Mouse (Mus musculus) CH12.LX (cell line): ENCODE results near the gene Steap3. TPM values are rescaled to one million over a fixed set of nuclear protein-coding genes. Genes with fewer than 3 reads are reported as not detected.

Source experiments
- DNase-seq: peaks from one replicate; pipeline ENCODE4 v3.0.0-alpha.2; 2013; ENCODE audit errors: extremely low read depth
- H3K27ac ChIP-seq: 2 replicates; pipeline ENCODE4 v1.5.1; 2012; ENCODE audit warnings: low read depth, mild to moderate bottlenecking, control low read depth, moderate library complexity; ENCODE audit not compliant: insufficient read depth
- H3K27me3 ChIP-seq: replicated peaks from 2 replicates; pipeline ENCODE3; 2012; ENCODE audit warnings: inconsistent platforms
- H3K36me3 ChIP-seq, 2 experiments: replicated peaks in 1 of 2; 2 replicates each; pipeline versions ENCODE3 to v1.6.1; 2012; ENCODE audit warnings: inconsistent platforms in 1 of 2, low read length in 1 of 2, mild to moderate bottlenecking in 1 of 2, mixed read lengths in 1 of 2, moderate library complexity in 1 of 2; ENCODE audit not compliant: control insufficient read depth in 1 of 2, insufficient read depth in 1 of 2
- H3K4me1 ChIP-seq, 2 experiments: 2 replicates each; pipeline ENCODE4 v1.6.1; 2012; ENCODE audit warnings: inconsistent platforms in 1 of 2, moderate library complexity in 1 of 2; ENCODE audit not compliant: insufficient read depth in 2 of 2, control insufficient read depth in 1 of 2
- H3K4me2 ChIP-seq: 2 replicates; pipeline ENCODE4 v1.6.1; 2012; ENCODE audit warnings: low read depth, mild to moderate bottlenecking, control low read depth; ENCODE audit not compliant: poor library complexity, insufficient read depth, severe bottlenecking
- H3K4me3 ChIP-seq, 3 experiments: fragments of 150-350 bp in 1 of 3; sonication (generic) in 1 of 3; replicated peaks in 1 of 3; 2 replicates each; pipeline versions ENCODE3 to v1.5.1; 2011 to 2012; ENCODE audit warnings: low read depth in 2 of 3, low read length in 2 of 3, mild to moderate bottlenecking in 2 of 3, moderate library complexity in 2 of 3, control low read depth in 1 of 3, improper control_type of control experiment in 1 of 3, inconsistent platforms in 1 of 3, mixed read lengths in 1 of 3; ENCODE audit not compliant: poor library complexity in 1 of 3
- H3K79me2 ChIP-seq: replicated peaks from 2 replicates; pipeline ENCODE4 v1.6.1; 2012; ENCODE audit warnings: mild to moderate bottlenecking, moderate library complexity; ENCODE audit not compliant: control insufficient read depth, poor library complexity, insufficient read depth, severe bottlenecking; ENCODE audit errors: extremely low read depth
- H3K9ac ChIP-seq: 2 replicates; pipeline ENCODE4 v1.6.1; 2012; ENCODE audit warnings: low read depth, mild to moderate bottlenecking, control low read depth, moderate library complexity; ENCODE audit not compliant: insufficient read depth
- H3K9me3 ChIP-seq: replicated peaks from 2 replicates; pipeline ENCODE3; 2012; ENCODE audit warnings: low read length, inconsistent platforms, mixed read lengths
- CHD1 ChIP-seq: IDR thresholded peaks from 2 replicates; pipeline ENCODE4 v1.6.1; 2012; ENCODE audit warnings: low read depth, low read length, improper control_type of control experiment, inconsistent platforms
- CTCF ChIP-seq, 2 experiments: IDR thresholded peaks in 1 of 2; conservative IDR thresholded peaks in 1 of 2; 2 replicates each; pipeline ENCODE4 v1.5.1; 2011 to 2012; ENCODE audit warnings: low read depth in 2 of 2, low read length in 2 of 2, improper control_type of control experiment in 1 of 2, inconsistent platforms in 1 of 2, mild to moderate bottlenecking in 1 of 2, moderate library complexity in 1 of 2
- EP300 ChIP-seq: IDR thresholded peaks from 2 replicates; pipeline ENCODE4 v1.6.1; 2011; ENCODE audit warnings: low read length, improper control_type of control experiment
- GABPA ChIP-seq: IDR thresholded peaks from 2 replicates; pipeline ENCODE4 v1.6.1; 2012; ENCODE audit warnings: low read depth, low read length, improper control_type of control experiment, inconsistent platforms; ENCODE audit not compliant: insufficient replicate concordance
- JUND ChIP-seq: conservative IDR thresholded peaks from 2 replicates; pipeline ENCODE4 v1.6.1; 2011; ENCODE audit warnings: low read depth, low read length, improper control_type of control experiment
- MAFK ChIP-seq: IDR thresholded peaks from 2 replicates; pipeline ENCODE4 v1.6.1; 2011; ENCODE audit warnings: low read length, improper control_type of control experiment; ENCODE audit not compliant: insufficient replicate concordance
- MAX ChIP-seq: IDR thresholded peaks from 2 replicates; pipeline ENCODE4 v1.6.1; 2011; ENCODE audit warnings: low read length, improper control_type of control experiment
- MAZ ChIP-seq: IDR thresholded peaks from 2 replicates; pipeline ENCODE4 v1.6.1; 2012; ENCODE audit warnings: low read depth, mild to moderate bottlenecking, inconsistent platforms, low read length, improper control_type of control experiment, moderate library complexity
- MXI1 ChIP-seq: IDR thresholded peaks from 2 replicates; pipeline ENCODE4 v1.6.1; 2011; ENCODE audit warnings: mild to moderate bottlenecking, low read depth, low read length, improper control_type of control experiment
- NRF1 ChIP-seq: IDR thresholded peaks from 2 replicates; pipeline ENCODE4 v1.6.1; 2014; ENCODE audit warnings: low read depth, mild to moderate bottlenecking, inconsistent platforms, low read length, improper control_type of control experiment, moderate library complexity
- RAD21 ChIP-seq: IDR thresholded peaks from 2 replicates; pipeline ENCODE4 v1.6.1; 2011; ENCODE audit warnings: low read depth, mild to moderate bottlenecking, low read length, improper control_type of control experiment, moderate library complexity
- SIN3A ChIP-seq: IDR thresholded peaks from 2 replicates; pipeline ENCODE4 v1.6.1; 2012; ENCODE audit warnings: low read length, improper control_type of control experiment, inconsistent platforms
- SMC3 ChIP-seq: IDR thresholded peaks from 2 replicates; pipeline ENCODE4 v1.6.1; 2011; ENCODE audit warnings: low read depth, low read length, improper control_type of control experiment
- TCF12 ChIP-seq: IDR thresholded peaks from 2 replicates; pipeline ENCODE4 v1.6.1; 2014; ENCODE audit warnings: low read depth, mild to moderate bottlenecking, inconsistent platforms, low read length, improper control_type of control experiment
- USF1 ChIP-seq: IDR thresholded peaks from 2 replicates; pipeline ENCODE4 v1.6.1; 2014; ENCODE audit warnings: low read depth, mild to moderate bottlenecking, inconsistent platforms, low read length, improper control_type of control experiment
- ZKSCAN1 ChIP-seq: IDR thresholded peaks from 2 replicates; pipeline ENCODE4 v1.6.1; 2012; ENCODE audit warnings: low read depth, inconsistent platforms, low read length, improper control_type of control experiment, borderline replicate concordance
- ZNF384 ChIP-seq: IDR thresholded peaks from 2 replicates; pipeline ENCODE4 v1.6.1; 2012; ENCODE audit warnings: low read depth, low read length, improper control_type of control experiment, inconsistent platforms
- dilution Hi-C: fragments of 300-500 bp; cut with MboI; formaldehyde crosslinking; loops from 2 replicates; pipeline ENCODE4 v1.14.3; 2020; ENCODE audit warnings: low sequenced_read_pairs; ENCODE audit not compliant: extremely low pct_unique_long_range_greater_than_20kb, extremely low pct_ligation_motif_present
- in situ Hi-C: fragments of 300-500 bp; cut with MboI; formaldehyde crosslinking; loops from 3 replicates; pipeline ENCODE4 v1.14.3; 2019; ENCODE audit warnings: low sequenced_read_pairs, low pct_ligation_motif_present, low pct_unique_long_range_greater_than_20kb, mixed read lengths
- polyA plus RNA-seq: library from polyadenylated mRNA; unstranded; fragments of >175 nt; gene quantifications from 2 replicates; pipeline ENCODE4 v1.2.1, GENCODE M21; 2012; ENCODE audit warnings: low read depth; ENCODE audit not compliant: insufficient read length
- total RNA-seq, 2 experiments: library from RNA; depleted of rRNA; stranded (reverse); fragments of 300-350 nt in 1 of 2; fragments of >200 nt in 1 of 2; gene quantifications; 2 replicates each; pipeline ENCODE4 v1.2.3; 2012 to 2014

Steap3 gene
- total and polyA plus RNA-seq, 3 experiments = 1.2 to 8.0 (median 2.9) TPM

DNA sequence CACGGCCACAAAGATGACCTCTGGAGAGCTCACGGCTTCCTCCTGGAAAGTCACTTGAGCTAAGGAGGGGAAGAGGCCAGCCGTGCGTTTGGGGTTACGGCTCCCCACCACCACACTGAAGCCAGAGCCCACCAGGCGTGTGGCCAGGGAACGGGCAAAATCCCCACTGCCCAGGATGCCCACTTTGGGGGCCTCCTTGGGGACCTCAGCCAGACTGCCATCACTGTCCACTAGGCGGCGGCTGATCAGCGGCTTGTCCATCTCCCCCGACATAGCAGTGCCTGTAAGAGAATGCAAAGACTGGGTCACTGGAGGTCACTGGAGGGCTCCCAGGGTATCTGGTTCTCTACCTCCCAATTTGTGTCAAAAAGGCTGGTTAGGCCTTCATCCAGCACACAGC lies 28.5 kb downstream of the Steap3 start:
- H3K27me3 ChIP-seq = no peaks in the 10 kb centered on the region
- H3K27ac ChIP-seq = no peak overlapping the region
- no peak for TF ChIP-seq MAZ
- no peak for TF ChIP-seq ZKSCAN1
- no peak for TF ChIP-seq CHD1
- TF ChIP-seq JUND = no peak
- TF ChIP-seq RAD21 = no peak
- 0 out of 4 replicates have a peak, but pooled peaks of 1 of the 2 experiments have one; percentile 5 for TF ChIP-seq CTCF (conservative IDR thresholded peaks at IDR 0.05 in 1 of 2, IDR thresholded peaks at IDR 0.05 in 1 of 2; ENCODE audit: low read depth in 2 of 2, low read length in 2 of 2)
- TF ChIP-seq MAFK = no peak
- TF ChIP-seq MAX = no peak
- TF ChIP-seq, all 38 proteins: peak for 1
- Histone ChIP-seq H3K36me3 (peaks cover 0 to 46% of the 10 kb centered on the region in 2 experiments), H3K79me2 (no peaks in the 10 kb centered on the region), H3K4me2 (no peak overlapping the region), H3K4me1 (peaks cover 9 to 29% of the 10 kb centered on the region in 2 experiments), H3K4me3 (no peak overlapping the region), H3K9ac (no peak overlapping the region), H3K9me3 (no peaks in the 10 kb centered on the region)
- in situ Hi-C loops = no loop called here
- dilution Hi-C loops = no loop called here
- no peak for DNase-seq

- Histone ChIP-seq H3K9ac (no peak overlapping the region), H3K4me3 (no peak overlapping the region), H3K4me1 (peaks cover 3 to 4% of the 10 kb centered on the region in 2 experiments; a peak in 2 of 4 replicates), H3K27me3 (no peaks in the 10 kb centered on the region), H3K4me2 (no peak overlapping the region), H3K36me3 (peaks cover 0 to 49% of the 10 kb centered on the region in 2 experiments), H3K27ac (no peak overlapping the region), H3K79me2 (no peaks in the 10 kb centered on the region), H3K9me3 (no peaks in the 10 kb centered on the region)
- DNase-seq = no peak
- TF ChIP-seq SMC3 (peak; percentile 40), CTCF (conservative IDR thresholded peaks at IDR 0.05 in 1 of 2, IDR thresholded peaks at IDR 0.05 in 1 of 2; ENCODE audit: low read depth in 2 of 2, low read length in 2 of 2) (peak in 1 of 2 experiments; percentile 43; a peak in 2 of 4 replicates), TCF12 (no peak)
- in situ Hi-C loops = loop anchor here (10.0 kb wide), 1 partner anchor 298 kb away; no protein-coding TSS in a partner anchor
- dilution Hi-C loops = no loop called here
These were observed 35.4 kb downstream of the Steap3 start for GRCm38 (mm10) chr1:120237068-120237467.

- Histone ChIP-seq H3K9ac (no peak overlapping the region), H3K36me3 (peaks cover 0 to 43% of the 10 kb centered on the region in 2 experiments), H3K27ac (no peak overlapping the region), H3K4me1 (peaks cover 3 to 9% of the 10 kb centered on the region in 2 experiments; a peak in 2 of 4 replicates), H3K79me2 (no peaks in the 10 kb centered on the region), H3K9me3 (no peaks in the 10 kb centered on the region), H3K4me2 (no peak overlapping the region), H3K27me3 (no peaks in the 10 kb centered on the region), H3K4me3 (no peak overlapping the region)
- TF ChIP-seq SMC3 = no peak
- TF ChIP-seq CHD1 = no peak
- no peak for TF ChIP-seq ZNF384
- no peak for TF ChIP-seq USF1
- no peak for TF ChIP-seq SIN3A
- no peak for TF ChIP-seq NRF1
- TF ChIP-seq MXI1 = no peak
- no peak for TF ChIP-seq GABPA
- no peak for TF ChIP-seq EP300
- dilution Hi-C loops = no loop called here
- in situ Hi-C loops = loop anchor here (10.0 kb wide), 1 partner anchor 298 kb away; no protein-coding TSS in a partner anchor
- DNase-seq = peak; percentile 17
These were observed 36.1 kb downstream of the Steap3 start for GRCm38 (mm10) chr1:120236424-120236823.
